Mouse (Mus musculus) thymus, postnatal 0 days (tissue): ENCODE measurements around the gene Ttn. TPM values are rescaled to one million over a fixed set of nuclear protein-coding genes. Genes with fewer than 3 reads are reported as not detected.

Experiments used
- DNase-seq: peaks from one replicate; pipeline ENCODE4 v3.0.0-alpha.2; 2015; ENCODE audit warnings: low spot score
- polyA plus RNA-seq: library from polyadenylated mRNA; unstranded; fragments of >200 nt; fragmentation: Nextera tagmentation; extraction: Ambion mirVana; gene quantifications from 2 replicates; pipeline ENCODE4 v1.2.1, GENCODE M21; 2015

Ttn gene
- polyA plus RNA-seq, 1 experiment from 2014 or later, result 1.3 TPM

- no peak for DNase-seq
Observed at GRCm38 (mm10) chr2:76659419-76659818, 322.9 kb downstream of the Ttn start.

DNA sequence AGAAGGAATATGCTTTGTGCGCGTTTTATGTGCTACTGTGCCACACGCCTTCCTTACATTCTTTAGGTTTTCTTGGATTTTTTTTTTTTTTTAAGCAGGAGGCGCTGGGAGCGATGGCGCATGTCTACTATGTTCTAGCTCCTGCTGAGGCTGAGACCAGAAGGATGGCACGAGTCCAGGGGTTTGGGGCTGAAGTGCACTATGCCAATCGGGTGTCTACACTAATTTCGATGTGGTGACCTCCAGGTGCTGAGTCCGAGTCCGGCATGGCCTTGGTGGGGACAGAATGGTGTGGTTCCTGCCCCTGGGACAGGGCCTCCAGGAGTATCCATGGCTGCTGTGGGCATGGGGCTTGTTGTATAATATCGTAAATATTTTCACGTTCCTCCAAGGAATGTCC, 323.8 kb downstream of the Ttn start:
- no peak for DNase-seq

GRCm38 (mm10) chr2:76655982-76656381, 326.4 kb downstream of the Ttn start:
- no peak for DNase-seq

DNA sequence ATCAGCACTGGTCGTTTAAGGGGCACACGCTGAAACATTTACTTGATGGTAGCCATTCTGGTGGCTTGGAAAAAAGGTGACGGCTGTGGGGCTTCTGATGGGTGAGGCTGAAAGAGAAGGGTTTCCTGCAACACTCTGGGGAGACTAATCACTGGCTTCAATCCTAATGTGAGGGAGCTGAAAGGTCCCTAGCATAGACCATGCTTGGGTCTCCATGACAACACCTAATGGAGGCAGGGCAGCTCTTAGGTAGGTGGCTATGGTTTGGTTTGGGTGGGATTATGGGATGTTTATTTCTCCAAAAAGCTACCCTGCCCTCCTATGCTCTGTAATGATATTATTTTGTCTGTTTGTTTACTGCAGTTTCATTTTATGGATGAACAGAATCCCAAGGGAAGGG, 326.9 kb downstream of the Ttn start:
- no peak for DNase-seq

DNA sequence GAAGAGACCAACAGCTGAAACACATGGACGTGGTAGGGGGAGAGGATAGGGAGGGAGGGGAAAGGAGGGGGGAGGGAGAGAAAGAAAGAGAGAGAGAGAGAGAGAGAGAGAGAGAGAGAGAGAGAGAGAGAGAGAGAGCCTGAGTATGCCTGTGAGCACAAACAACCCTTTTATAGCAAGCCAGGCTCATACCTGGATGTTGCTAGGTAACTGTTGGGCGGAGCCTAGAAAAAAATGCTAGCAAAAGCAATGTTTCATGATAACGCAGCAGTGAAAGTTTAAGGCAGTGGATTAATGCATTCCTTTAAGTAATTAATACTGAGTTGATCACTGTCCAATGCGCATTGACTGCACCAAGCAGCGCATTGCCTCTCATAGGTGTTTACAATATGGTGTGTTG, 327.7 kb downstream of the Ttn start:
- no peak for DNase-seq

Other genes starting within 250 kb of the Ttn start
- gene Ccdc141, start 188.1 kb upstream of the Ttn start, polyA plus RNA-seq, result 2.3 and 2.8 TPM in 2 replicates